Mouse (Mus musculus): ENCODE data around the gene Hectd3.

- TF ChIP-seq EP300 (IDR thresholded peaks at IDR 0.05; ENCODE audit: low read depth): no peak
- TF ChIP-seq CTCF (IDR thresholded peaks at IDR 0.05; ENCODE audit: low read depth): no peak
Observed at GRCm38 (mm10) chr4:117017738-117018137, 22.6 kb downstream of the Hectd3 start.

Data from liver, embryonic 14.5 days (tissue).